Comparison of ENCODE assay signal across 16 mouse cellular contexts in the genomic region with DNA sequence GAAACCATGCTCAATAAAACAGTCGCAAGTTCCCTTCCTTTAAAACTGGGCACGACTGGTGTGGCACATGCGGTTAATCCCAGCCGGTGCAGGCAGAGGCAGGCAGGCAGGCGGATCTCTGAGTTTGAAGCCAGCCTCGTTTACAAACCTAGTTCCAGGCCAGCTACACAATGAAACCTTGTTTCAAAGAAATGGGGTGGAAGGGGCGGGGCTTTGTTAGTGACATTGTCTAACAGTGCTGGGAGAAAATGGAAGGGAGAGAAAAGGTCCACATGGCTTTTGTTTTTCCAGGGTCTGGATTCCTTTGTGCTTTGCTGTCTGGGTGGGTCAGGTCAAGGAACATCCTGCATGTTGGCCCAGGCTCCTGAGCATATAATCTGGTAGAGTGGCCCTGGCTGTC.
A peak's percentile ranks its signal among the peaks of the same experiment; 100 is the strongest.
DNase-seq lines count a peak whose midpoint lies in the region; ATAC-seq and TF ChIP-seq lines count a peak whose summit lies in the region.
"Had no signal": no experiment of that assay in that cellular context is flagged by ENCODE, and none has a peak within 500 bp of the region (broad histone marks: within the 10 kb centered on the region; RNA-seq: fewer than 3 reads in every experiment).

No protein-coding gene starts in this region.

- TF ChIP-seq CTCF in ES-Bruce4 (IDR thresholded peaks at IDR 0.05; ENCODE audit: low read depth, low read length): no peak

- TF ChIP-seq POLR2A in ES-Bruce4 (IDR thresholded peaks at IDR 0.05; ENCODE audit: insufficient read depth, low read length): no peak

- 69% methylated on average over 7 of the region's 7 CpGs for WGBS in liver, embryonic 11.5 days
- WGBS in midbrain, embryonic 10.5 days: 54% methylated on average over 7 of the region's 7 CpGs

- TF ChIP-seq EP300 in ES-Bruce4 (IDR thresholded peaks at IDR 0.05; ENCODE audit: insufficient read depth, low read depth, low read length): no peak

- H3K4me1 ChIP-seq in liver, embryonic 11.5 days (replicated peaks; ENCODE audit: control insufficient read depth, insufficient read depth, low read length): 0 out of 2 replicates have a peak, but pooled peaks cover 4% of the 10 kb centered on the region
- H3K4me1 ChIP-seq in ES-Bruce4 (ENCODE audit: control insufficient read depth, insufficient read depth, low read length) (peaks cover 1% of the 10 kb centered on the region), ES-E14 (ENCODE audit: control insufficient read depth in 2 of 2, insufficient read depth in 2 of 2, low read length in 2 of 2, poor library complexity in 1 of 2) (peaks cover 0 to 18% of the 10 kb centered on the region in 2 experiments; a peak in 2 of 4 replicates)
- H3K4me1 ChIP-seq in midbrain, embryonic 10.5 days: peaks cover 20% of the 10 kb centered on the region

- H3K36me3 ChIP-seq in liver, embryonic 11.5 days (ENCODE audit: control insufficient read depth, insufficient read depth, low read length): no peaks in the 10 kb centered on the region
- H3K36me3 ChIP-seq in ES-Bruce4 (ENCODE audit: control insufficient read depth, insufficient read depth, low read length, poor library complexity, severe bottlenecking) (no peaks in the 10 kb centered on the region), ES-E14 (ENCODE audit: control insufficient read depth, insufficient read depth, low read length, poor library complexity, severe bottlenecking) (no peaks in the 10 kb centered on the region)
- no peaks in the 10 kb centered on the region for H3K36me3 ChIP-seq in midbrain, embryonic 10.5 days
- H3K36me3 ChIP-seq: embryonic facial prominence, embryonic 13.5 days; heart, embryonic 15.5 days; intestine, embryonic 15.5 days; limb, embryonic 15.5 days had no signal

- no peak overlapping the region for H3K9ac ChIP-seq in liver, embryonic 11.5 days (ENCODE audit: low read depth, low read length)
- H3K9ac ChIP-seq in ES-Bruce4 (ENCODE audit: low read depth, poor library complexity, severe bottlenecking) (0 out of 2 replicates have a peak overlapping the region, but pooled peaks have one; percentile 34), ES-E14 (ENCODE audit: insufficient read depth, low read depth, low read length, poor library complexity, severe bottlenecking) (no peak overlapping the region)

- H3K27me3 ChIP-seq in liver, embryonic 11.5 days (replicated peaks; ENCODE audit: control insufficient read depth, insufficient read depth, low read length): no peaks in the 10 kb centered on the region
- H3K27me3 ChIP-seq in ES-Bruce4 (ENCODE audit: control insufficient read depth, insufficient read depth, low read length, poor library complexity, severe bottlenecking): no peaks in the 10 kb centered on the region
- H3K27me3 ChIP-seq in midbrain, embryonic 10.5 days (ENCODE audit: low read depth, poor library complexity, severe bottlenecking): peaks cover 9% of the 10 kb centered on the region; the same call in 1 of the 2 replicates
- H3K27me3 ChIP-seq: CH12.LX; embryonic facial prominence, embryonic 13.5 days; heart, embryonic 15.5 days; intestine, embryonic 15.5 days; limb, embryonic 15.5 days had no signal

- DNase-seq in liver, embryonic 11.5 days (ENCODE audit: low spot score): no peak
- DNase-seq in liver (no peak), ES-E14 (ENCODE audit: low read depth, low spot score) (peak; percentile 83)
- DNase-seq in gonadal fat pad, adult 2 months (ENCODE audit: low read depth): peak; percentile 17
- no peak for DNase-seq in heart, adult 9 months (ENCODE audit: low spot score in 2 of 2)
- DNase-seq in midbrain, embryonic 10.5 days (ENCODE audit: low spot score): no peak
- DNase-seq: cerebellum, adult 9-10 months; gastrocnemius, postnatal 25 days; right cerebral cortex, postnatal 4 days had no signal

- peak overlapping the region; percentile 76 for H3K4me2 ChIP-seq in liver, embryonic 11.5 days

- no peak overlapping the region for H3K27ac ChIP-seq in liver, embryonic 11.5 days (ENCODE audit: low read depth, low read length)
- H3K27ac ChIP-seq in ES-Bruce4 (ENCODE audit: insufficient read depth, low read length) (peak overlapping the region; percentile 6; the same call in 1 of the 2 replicates), ES-E14 (ENCODE audit: insufficient read depth, low read depth, low read length, poor library complexity, severe bottlenecking) (no peak overlapping the region)
- H3K27ac ChIP-seq in midbrain, embryonic 10.5 days (replicated peaks): no peak overlapping the region
- H3K27ac ChIP-seq: embryonic facial prominence, embryonic 13.5 days; heart, embryonic 15.5 days; intestine, embryonic 15.5 days; limb, embryonic 15.5 days had no signal

- no peaks in the 10 kb centered on the region for H3K9me3 ChIP-seq in liver, embryonic 11.5 days (ENCODE audit: control insufficient read depth, low read length)
- H3K9me3 ChIP-seq in ES-Bruce4 (replicated peaks; ENCODE audit: control insufficient read depth, insufficient read depth, low read length, poor library complexity, severe bottlenecking) (0 out of 2 replicates have a peak, but pooled peaks cover 4% of the 10 kb centered on the region), ES-E14 (ENCODE audit: control insufficient read depth, insufficient read depth, low read depth, low read length) (no peaks in the 10 kb centered on the region)
- peaks cover 6% of the 10 kb centered on the region for H3K9me3 ChIP-seq in midbrain, embryonic 10.5 days (replicated peaks)
- H3K9me3 ChIP-seq: embryonic facial prominence, embryonic 13.5 days; heart, embryonic 15.5 days; intestine, embryonic 15.5 days; limb, embryonic 15.5 days had no signal

- ATAC-seq in liver, embryonic 11.5 days (replicated peaks; ENCODE audit: low FRiP score): no peak
- no peak for ATAC-seq in activated CD4-positive, CD25-positive, alpha-beta regulatory T cell, adult 4 months
- ATAC-seq: intestine, embryonic 15.5 days had no signal

- in situ Hi-C loops in ES-E14 (cut with MboI; ENCODE audit: low sequenced_read_pairs in 2 of 2, unreplicated experiment in 2 of 2): loop anchor here (5.0 to 25.0 kb wide), 4 partner anchors 209 to 309 kb away; no protein-coding TSS in a partner anchor

- H3K4me3 ChIP-seq in liver, embryonic 11.5 days (ENCODE audit: low read depth, low read length): no peak overlapping the region
- H3K4me3 ChIP-seq in ES-Bruce4 (ENCODE audit: low read depth, low read length) (no peak overlapping the region), ES-E14 (ENCODE audit: insufficient read depth in 1 of 2, low read depth in 1 of 2, low read length in 2 of 2, poor library complexity in 1 of 2, severe bottlenecking in 1 of 2) (no peak overlapping the region)
- H3K4me3 ChIP-seq in midbrain, embryonic 10.5 days: no peak overlapping the region

TF ChIP-seq in ES-E14, 5 proteins besides CTCF, POLR2A, EP300 and RAD21:
- no peak for TF ChIP-seq HCFC1 (IDR thresholded peaks at IDR 0.05; ENCODE audit: borderline replicate concordance, insufficient read depth, low read length)
- no peak for TF ChIP-seq CHD2 (IDR thresholded peaks at IDR 0.05; ENCODE audit: low read depth, low read length)
- TF ChIP-seq MAFK (IDR thresholded peaks at IDR 0.05; ENCODE audit: insufficient read depth, low read depth, low read length): no peak
- no peak for TF ChIP-seq ZNF384 (IDR thresholded peaks at IDR 0.05; ENCODE audit: low read depth, low read length)
- TF ChIP-seq ZC3H11A (IDR thresholded peaks at IDR 0.05; ENCODE audit: borderline replicate concordance, low read depth, low read length): no peak

Comparison
In these comparisons a context has a peak if more than half of its experiments do, and no peak if none do; other contexts are left out.
1. DNase-seq: peak in ES-E14 (single experiment) and gonadal fat pad, adult 2 months (single experiment); none in liver, embryonic 11.5 days (single experiment), liver (single experiment), heart, adult 9 months (0 of 2) and midbrain, embryonic 10.5 days (single experiment).